Mouse (Mus musculus): ENCODE results near the gene Rexo4.

- no peak for TF ChIP-seq CTCF (IDR thresholded peaks at IDR 0.05; ENCODE audit: low read depth)
- TF ChIP-seq EP300 (IDR thresholded peaks at IDR 0.05; ENCODE audit: low read depth) = no peak
Measured at GRCm38 (mm10) chr2:26932473-26933303, 31.5 kb downstream of the Rexo4 start.
